Mouse (Mus musculus) brain, adult 2 months (tissue): ENCODE measurements at regions not wholly inside any gene's neighbourhood (a gene's known extent, or its start where the extent isn't known, plus 50 kb on each side); places are given as distances from the start of the nearest gene placed in this dataset.
A peak's percentile ranks its signal among the peaks of the same experiment; 100 is the strongest.

Experiments used
- DNase-seq: peaks from one replicate; pipeline ENCODE4 v3.0.0; 2011; ENCODE audit warnings: low read depth, low spot score

DNA sequence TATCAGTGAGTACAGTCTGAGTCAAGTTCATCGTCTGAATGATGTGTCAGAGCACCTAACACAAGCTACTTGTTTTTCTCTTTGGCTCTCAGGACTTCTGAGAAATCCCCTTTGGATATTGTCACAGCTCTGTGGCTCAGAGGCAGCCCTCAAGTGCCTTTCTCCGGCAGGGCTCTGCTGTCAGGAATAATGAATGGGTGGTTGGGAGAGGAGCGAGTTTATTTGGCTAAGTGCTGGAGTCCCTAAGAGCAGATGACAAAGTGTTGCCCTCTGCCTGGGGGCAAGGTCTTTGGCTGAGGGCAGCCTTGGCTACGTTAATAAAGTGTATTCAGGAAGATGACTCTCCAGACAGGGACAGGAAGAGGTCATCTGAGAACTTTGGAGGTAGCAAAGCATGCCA, 110.5 kb upstream of the Sh3bp4 start:
- no peak for DNase-seq

DNA sequence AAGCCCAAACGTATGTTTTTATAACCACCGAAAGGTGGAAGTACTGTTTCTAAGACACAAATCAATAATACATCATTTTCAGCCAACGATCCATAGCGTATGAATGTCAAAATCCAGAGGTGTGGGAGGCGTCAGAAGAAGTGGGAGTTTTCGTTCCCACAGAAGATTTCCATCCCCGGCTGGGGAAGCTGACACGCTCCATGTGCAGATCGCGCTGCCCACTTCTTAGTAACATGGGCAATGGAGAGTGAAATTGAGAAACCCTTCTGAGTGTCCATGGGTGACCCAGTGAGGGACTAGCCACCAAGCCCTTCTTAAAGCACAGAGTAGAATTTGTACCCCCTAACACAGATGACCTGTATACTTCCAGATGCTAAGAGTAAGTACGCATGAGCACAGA, 110.1 kb upstream of the Sh3bp4 start:
- DNase-seq: no peak

DNA sequence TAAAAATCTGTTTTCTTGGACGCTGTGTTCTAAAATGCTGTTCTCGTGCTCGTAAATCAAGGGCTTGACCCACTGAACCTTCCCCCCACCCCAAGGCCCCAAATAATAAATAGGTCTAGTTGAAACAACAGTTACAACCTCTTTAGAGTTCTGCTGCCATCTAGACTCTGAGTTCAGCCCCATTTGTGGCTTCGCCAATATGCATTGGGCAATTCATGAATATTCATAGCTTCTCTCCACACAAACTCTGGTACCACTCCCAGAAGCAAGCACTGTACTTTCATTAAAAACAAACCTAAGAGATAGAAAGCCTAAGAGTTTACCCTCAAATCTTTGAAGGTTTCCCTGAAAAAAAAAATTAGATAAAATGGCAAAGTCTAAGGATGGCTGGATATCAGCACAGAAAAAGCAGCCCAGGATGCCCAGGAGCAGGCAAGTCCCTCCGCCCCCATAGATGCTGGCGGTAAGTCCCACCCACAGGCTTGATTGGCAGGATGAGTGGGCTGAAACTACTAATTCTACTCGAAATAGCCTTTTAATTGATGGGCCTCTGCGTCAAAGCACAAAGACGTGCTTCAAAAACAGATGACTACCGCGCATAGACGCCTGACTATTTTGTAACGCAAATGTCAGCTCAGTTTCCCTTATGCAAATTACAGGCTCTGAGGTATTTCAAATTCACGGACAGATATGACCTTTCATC, 106.0 kb upstream of the Sh3bp4 start:
- DNase-seq: peak; percentile 64

DNA sequence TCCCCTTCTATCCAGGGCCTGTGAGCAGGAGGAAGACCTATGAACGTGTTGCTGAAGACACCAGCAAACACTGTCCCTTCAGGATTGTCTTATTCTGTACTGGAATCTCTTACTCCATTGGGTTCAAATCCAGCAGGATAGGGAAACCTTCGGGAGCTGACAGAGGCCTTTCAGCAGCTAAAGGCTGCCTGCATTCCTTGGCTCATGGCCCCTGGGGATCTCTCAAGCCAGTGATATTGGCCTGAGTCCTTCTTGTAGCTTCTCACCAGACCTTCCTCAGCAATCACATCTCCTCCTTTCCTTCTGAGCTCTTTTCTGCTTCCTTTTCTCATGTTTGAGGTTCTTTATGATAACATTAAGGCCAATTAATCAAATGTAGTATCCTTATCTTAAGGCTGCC, 103.8 kb upstream of the Sh3bp4 start:
- DNase-seq: no peak

DNA sequence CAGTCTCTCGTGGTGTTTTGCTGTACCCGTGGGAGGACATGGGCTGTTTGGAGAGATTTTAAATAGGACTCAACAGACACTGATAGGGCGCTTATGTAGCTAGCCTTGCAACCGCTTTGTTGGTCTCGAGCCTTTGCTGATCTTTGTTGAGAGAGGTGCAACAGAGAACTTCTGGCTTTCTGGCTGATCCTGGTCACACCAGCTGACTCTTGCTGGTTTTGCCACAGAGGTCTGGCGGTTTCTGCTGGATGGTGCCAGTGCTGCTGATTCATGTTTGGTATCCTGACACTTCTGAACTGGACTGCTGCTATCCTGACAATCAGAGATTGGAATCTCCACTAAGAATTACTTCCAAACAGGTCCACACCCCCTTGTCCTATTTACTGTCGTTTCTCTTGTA, 102.1 kb upstream of the Sh3bp4 start:
- DNase-seq: no peak

DNA sequence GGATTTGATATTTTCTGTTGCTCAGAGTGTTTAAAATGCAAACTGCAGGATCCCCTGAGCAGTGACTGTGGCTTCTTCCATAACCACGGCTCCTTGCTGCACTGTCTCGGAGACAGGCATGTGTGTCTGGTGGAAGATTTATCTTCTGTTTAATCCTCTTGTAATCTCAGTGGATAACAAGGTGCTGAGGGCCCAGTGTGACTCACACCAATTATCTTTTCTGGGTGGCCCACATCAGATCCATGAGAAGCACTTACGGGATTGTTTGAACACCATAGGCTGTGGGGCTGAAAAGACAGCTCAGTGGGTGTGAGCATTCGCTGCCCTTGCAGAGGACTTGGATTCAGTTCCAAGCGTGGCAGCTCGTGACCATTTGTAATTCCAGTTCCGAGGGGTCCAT, 101.2 kb upstream of the Sh3bp4 start:
- DNase-seq: no peak

DNA sequence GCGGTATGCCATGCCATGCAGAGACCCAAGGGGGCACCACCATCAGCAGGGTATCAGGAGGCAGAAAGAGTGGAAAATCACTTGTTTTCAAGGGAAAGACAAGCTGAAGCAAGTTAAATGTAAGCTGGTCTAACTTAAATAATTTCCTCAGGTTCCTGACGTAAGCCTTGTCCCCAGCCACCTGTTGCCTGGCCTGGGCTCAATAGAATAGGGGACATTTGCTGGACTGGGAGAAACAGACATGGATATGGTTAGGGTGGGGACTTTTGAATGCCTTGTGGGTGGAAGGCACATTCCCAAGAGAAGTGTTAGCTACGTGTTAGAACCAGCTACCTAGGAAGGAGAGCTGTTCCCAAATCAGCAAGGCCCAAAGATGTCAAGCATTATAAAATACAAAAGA, 100.6 kb upstream of the Sh3bp4 start:
- no peak for DNase-seq

DNA sequence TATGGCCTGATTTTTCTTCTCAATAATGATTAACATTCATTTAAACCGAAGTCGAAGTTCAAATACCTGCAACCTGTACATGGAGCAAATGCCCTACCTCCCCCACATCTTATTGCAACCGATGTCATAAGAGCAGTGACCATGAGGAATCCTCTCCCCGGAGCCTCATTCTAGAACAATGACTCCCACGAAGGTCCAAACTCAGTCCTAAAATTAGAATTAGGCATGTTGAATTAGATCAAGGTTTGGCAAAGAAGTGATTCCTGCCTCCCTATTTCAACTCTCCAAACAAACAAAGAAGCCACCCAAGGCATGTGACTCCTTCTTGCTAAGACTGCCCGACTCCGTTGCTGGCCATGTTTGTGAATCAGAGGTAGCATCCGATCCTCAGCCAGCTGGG, 94.1 kb upstream of the Sh3bp4 start:
- no peak for DNase-seq

DNA sequence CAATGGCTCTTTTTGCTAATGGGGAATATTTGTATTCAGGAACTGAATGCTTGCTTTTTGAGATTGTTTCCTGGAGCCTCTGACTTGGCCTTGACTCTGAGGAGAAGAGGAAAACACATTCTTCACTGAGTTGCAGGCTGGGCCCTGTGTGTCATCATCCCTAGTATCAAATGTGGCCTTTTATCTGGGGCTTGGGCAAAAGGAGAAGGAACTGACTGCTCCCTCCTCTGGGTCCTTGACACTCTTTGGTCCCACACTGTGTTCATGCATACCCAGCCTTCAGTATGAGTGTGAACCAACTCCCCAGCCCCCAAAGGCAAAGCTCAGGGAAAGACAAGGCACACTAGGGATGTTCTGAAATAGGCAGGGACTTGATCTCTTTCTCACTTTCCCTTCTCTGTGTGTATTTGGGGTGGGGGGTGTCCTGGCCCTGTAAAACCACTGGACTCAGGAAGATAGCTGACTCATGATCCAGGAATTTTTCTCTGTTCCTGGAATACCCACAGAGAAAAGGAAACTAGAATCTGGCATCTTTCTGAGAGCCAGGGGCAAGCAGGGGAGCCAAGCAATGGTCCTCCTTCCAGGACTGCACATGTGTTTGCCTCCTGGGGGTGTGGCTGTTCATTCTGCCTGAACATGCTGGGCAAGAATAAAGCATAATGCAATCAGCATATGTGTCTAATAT, 82.1 kb upstream of the Sh3bp4 start:
- no peak for DNase-seq

DNA sequence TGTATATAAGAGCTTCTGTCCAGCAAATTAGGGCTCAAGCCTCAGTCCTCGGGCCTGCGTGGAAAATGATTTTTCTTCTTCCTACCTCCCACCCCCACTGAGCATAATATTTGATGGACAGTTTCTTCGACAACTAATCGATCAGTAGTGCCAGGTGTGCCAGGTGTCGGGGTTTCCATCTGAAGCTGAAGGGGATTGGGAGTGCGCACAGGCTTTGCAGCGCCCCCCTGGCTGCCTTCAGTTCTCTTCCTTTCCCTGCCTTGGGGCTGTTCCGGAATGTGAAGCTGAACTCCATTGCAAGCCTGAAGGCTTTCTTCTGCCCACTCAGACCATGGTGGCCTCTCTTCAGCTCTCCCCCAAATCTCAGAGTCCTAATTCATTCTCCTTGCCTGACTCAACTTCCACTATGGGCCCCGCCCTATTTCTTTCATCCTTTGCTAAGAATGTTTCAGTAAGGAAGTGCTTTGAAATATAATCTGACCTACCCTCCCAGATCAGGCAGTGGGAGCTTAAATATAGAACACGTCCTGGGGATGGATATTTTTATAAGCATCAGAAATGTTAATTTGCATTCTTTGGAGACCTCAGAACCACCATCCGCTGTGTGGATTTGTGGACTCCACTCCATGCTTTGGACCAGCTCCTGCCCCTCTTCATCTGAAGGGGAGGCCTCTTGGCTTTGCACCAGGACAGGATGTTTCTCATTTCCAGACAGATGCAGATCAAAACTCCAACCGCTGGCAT, 75.5 kb upstream of the Sh3bp4 start:
- no peak for DNase-seq

DNA sequence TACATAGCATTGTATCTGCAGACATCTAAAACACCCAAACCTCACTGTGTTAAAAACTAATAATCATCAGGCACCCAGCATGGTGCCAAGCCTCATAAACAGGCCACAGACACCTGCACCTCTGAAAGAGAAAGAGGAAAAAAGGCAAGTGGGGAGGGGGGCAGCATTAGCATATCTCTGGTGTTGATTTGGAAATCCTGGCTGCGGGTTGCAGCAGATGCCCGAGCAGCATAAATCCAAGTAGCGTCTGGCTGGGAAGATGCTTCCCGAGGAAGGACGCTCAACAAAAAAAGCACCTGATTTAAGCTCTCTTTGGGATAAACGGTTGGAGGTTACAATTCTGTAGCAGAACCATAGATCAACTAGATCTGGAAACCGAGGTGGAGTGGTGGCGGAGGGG, 74.3 kb upstream of the Sh3bp4 start:
- peak; percentile 17 for DNase-seq

DNA sequence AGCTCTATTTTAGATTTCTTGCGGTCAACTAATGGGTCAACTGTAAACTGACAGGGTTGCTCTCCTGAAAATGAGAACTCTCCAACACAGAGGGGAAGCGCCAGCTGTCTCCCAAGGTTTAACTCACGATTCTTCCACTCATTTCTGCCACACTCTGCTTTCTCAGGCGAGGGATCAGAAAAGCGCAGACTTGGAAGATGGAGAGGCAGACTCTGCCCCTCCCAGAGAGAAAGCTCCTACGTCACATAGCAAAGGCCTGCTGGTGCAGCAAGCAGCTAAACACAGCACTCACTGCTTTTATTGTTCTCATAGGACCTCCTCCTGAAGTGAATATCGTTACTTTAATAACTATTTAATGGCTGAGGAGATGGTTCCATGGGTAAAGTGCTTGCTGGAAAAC, 73.6 kb upstream of the Sh3bp4 start:
- peak; percentile 33 for DNase-seq

DNA sequence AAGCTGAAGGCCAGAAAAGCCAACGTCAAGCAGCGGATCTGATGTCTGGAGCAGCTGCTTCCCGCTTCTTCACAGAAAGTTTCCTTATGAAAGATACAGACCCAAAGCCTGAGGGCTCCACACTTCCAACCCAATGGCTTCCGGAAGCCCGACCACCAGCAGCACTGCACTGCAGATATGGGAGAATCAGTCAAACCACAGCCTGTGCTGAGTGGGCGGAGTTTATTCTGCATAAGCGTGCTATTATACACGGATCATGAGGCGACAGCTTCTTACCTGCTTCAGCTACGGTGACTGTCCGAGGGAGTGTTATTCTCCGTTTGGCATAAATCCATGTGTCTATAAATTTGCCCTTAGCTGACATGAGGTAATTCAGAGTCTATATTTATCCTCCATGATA, 72.4 kb upstream of the Sh3bp4 start:
- DNase-seq: no peak

DNA sequence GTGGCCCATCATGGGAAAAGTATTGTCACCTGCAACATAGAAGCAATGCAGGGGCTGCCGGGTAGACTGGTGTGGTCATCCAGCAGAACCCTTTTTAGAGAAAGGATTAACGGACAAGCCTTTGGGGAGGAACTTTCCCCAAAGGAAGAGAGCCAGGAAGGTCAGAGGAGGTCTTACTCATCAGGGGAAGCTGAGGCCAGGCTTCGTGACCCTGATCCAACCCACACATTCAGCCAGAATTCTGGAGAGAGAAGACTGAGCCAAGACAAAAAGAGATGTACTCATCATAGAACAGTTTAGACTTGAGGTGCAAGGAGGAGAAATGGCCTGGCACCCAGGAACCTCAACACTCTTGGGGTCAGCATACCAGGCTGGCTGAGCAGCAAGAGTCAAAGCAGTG, 67.9 kb upstream of the Sh3bp4 start:
- DNase-seq: no peak

DNA sequence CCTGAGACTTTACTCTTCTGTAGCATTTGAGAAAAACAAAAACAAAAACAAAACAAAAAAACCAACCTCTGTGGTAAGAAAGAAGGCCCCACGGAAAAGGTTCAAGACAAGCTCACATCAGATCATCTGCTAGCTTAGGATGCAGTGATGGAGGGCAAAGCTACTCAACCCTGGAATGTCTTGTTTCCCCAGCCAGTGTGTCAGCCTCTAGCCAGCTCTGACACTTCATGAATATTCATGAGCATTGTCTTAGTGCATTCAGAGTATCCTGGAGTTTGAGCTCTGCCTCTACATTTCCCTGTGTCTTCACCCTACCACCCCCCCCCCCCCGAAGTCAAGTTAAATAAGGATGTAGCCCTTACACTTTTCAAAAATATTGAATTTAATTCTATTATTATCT, 66.5 kb upstream of the Sh3bp4 start:
- no peak for DNase-seq

DNA sequence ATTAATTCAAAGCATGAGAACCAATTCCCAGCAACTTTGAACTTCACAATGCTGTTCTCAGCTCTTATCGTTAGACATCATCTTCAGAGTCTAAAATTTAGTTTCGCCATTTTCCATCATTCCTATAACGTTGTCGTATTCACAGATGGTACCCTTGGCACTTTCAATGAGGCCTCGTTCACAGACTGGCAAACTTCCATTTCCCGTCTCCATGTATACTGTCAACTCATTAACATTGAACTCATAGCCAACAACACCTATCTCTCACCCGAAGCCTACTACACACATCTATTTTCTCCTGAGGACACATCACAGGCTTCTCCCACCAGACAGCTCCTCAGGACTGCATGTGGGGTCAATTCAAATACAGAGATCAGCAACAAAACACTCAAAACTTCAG, 62.7 kb upstream of the Sh3bp4 start:
- peak; percentile 28 for DNase-seq

DNA sequence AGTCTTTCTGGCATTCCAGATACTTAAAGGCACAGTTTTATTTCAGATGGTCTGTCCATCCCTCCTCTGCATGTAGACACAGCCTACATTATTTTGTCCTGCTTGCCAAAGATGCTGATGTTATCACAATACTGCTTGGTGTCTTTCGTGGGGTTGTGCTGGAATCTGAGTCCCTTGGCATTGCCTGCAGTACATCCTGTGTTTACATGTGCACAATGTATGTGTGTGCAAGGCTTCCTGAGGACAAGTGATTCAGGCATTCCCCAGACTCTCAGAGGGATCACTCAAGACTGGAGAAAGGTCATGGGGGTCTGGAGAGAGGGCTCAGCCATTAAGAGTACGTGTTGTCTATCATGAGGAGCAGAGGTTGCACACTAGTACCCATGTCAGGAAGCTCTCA, 60.0 kb upstream of the Sh3bp4 start:
- no peak for DNase-seq

DNA sequence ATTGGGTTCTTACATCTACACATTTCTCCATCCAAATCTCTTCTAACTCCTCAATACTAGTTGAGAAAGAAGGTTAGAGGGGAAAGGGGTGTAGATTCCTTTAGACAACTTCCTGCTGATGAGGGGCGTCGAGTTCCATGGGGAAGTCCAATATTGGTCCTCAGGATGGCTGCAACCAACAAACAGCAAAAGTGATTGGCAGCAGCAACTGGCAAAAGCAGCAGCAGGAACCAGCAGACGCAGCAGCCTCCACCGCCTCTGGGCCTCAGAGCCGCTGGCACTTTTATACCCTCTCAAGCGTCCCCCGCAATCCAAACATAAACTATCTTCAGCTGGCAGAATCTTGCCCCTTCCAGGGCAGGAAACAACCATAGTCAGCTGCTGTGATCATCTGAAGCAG, 58.8 kb upstream of the Sh3bp4 start:
- DNase-seq: no peak

DNA sequence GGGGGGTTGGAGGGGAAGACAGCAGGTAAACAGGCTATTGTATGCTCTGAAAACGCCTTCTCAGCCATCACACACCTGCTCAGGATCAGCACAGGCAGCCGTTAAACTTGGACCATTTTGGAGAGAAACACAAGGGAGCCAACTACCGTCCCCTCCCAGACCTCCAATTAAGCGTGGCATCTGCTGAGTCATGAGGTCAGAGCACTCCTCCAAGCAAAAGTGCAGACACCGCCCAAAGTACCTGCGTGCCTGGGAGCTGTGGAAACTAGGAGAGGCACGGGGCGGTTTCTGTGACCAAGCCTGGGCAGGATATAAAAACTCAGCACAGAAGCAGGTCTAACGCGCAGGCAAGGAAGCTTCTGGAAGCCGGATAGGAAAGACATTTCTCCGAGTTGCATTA, 54.8 kb upstream of the Sh3bp4 start:
- DNase-seq: no peak

DNA sequence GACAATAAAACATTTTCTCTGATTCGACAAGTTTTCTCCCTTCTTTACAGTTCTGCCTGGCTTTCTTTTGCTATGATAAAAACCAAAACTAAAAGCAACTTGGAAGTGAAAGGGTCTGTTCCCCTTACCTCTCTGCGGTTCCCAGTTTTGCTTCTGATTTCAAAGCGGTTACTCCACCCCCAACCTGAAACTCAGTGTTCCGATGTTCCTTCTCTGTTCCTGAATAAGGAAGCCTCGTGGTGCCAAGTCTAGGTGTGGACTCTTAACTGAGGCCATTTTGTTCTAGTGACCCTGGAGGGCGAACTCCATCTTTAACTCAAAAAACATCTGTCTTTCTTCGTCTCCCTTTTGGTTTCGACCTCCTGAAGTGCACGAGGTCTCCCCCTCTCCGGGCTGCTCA, 54.4 kb upstream of the Sh3bp4 start:
- DNase-seq: no peak

DNA sequence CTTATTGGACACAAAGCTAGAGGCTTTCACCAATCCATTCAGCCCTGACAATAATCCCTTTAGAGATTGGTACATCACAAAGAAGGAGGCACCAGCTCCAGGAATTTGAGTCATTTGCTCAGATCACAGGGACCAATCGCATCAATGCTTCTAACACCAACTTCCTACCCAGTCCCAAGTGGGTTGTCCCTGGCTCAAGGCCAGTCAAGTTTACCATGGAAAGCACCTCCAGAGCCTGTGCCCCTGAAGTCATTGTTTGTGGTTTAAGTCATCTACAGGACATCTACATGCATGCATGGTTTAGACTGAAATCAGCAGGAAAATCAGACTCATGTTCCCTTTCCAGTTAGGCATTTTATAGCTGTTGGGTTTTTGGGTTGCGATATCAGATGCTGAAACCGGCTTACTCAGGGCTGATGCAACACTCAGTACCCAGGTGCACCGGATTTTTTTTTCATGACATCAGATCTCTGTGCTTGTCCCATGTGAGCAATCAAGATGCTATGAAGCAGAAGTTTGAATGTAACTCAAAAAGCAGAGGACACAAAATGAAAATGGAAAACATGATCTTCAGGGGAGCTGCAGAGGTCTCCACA, 50.3 kb upstream of the Sh3bp4 start:
- DNase-seq: no peak
